Mouse (Mus musculus): Measurements from ENCODE around the gene Agpat4. TPM values are rescaled to one million over a fixed set of nuclear protein-coding genes. Genes with fewer than 3 reads are reported as not detected.

Gene Agpat4
- polyA plus RNA-seq, 1 experiment from 2014 or later = 5.8 TPM

GRCm38 (mm10) chr17:12184283-12184682 is 65.8 kb downstream of the Agpat4 start:
- no peak for ATAC-seq
- H3K4me2 ChIP-seq (replicated peaks; ENCODE audit: low read depth) = no peak overlapping the region
- no peaks in the 10 kb centered on the region for H3K4me1 ChIP-seq (replicated peaks; ENCODE audit: control insufficient read depth, insufficient read depth, low read length)
- WGBS = 65% methylated on average over 8 of the region's 8 CpGs
- no peak overlapping the region for H3K27ac ChIP-seq (ENCODE audit: low read depth, low read length)
- H3K4me3 ChIP-seq (ENCODE audit: low read depth, low read length) = no peak overlapping the region
- H3K9ac ChIP-seq (ENCODE audit: low read depth, low read length) = no peak overlapping the region
- TF ChIP-seq CTCF (IDR thresholded peaks at IDR 0.05; ENCODE audit: low read depth) = no peak
- no peaks in the 10 kb centered on the region for H3K27me3 ChIP-seq (replicated peaks; ENCODE audit: control insufficient read depth, insufficient read depth, low read length)
- H3K36me3 ChIP-seq (ENCODE audit: control insufficient read depth, insufficient read depth) = no peaks in the 10 kb centered on the region
- H3K9me3 ChIP-seq (ENCODE audit: control insufficient read depth) = no peaks in the 10 kb centered on the region

DNA sequence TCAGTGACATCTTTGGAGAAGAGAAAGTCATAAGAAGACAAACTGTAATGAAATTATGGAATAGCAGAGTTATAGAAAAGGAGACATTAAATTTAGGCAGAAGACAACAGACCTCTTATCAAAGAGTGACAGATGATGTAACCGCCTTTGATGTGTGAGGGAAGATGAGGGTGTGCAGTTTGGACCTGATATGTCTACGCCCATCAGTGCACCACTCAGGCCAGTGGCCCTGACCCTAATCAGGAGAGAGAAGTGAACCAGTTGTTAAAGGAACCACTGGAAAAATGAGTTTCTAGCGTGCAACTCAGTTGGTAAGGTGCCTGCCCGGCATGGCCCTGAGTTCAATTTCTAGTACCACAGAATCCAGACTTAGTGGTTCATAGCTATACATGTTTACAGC is 67.4 kb downstream of the Agpat4 start:
- no peak overlapping the region for H3K27ac ChIP-seq (ENCODE audit: low read depth, low read length)
- no peaks in the 10 kb centered on the region for H3K4me1 ChIP-seq (replicated peaks; ENCODE audit: control insufficient read depth, insufficient read depth, low read length)
- no peaks in the 10 kb centered on the region for H3K27me3 ChIP-seq (replicated peaks; ENCODE audit: control insufficient read depth, insufficient read depth, low read length)
- H3K9ac ChIP-seq (ENCODE audit: low read depth, low read length) = no peak overlapping the region
- H3K4me2 ChIP-seq (replicated peaks; ENCODE audit: low read depth) = no peak overlapping the region
- 92% methylated on average over 4 of the region's 4 CpGs for WGBS
- no peak overlapping the region for H3K4me3 ChIP-seq (ENCODE audit: low read depth, low read length)
- TF ChIP-seq CTCF (IDR thresholded peaks at IDR 0.05; ENCODE audit: low read depth) = no peak
- ATAC-seq = no peak
- no peaks in the 10 kb centered on the region for H3K9me3 ChIP-seq (ENCODE audit: control insufficient read depth)
- H3K36me3 ChIP-seq (ENCODE audit: control insufficient read depth, insufficient read depth) = no peaks in the 10 kb centered on the region

- Histone ChIP-seq H3K9me3 (ENCODE audit: control insufficient read depth) (no peaks in the 10 kb centered on the region), H3K27me3 (replicated peaks; ENCODE audit: control insufficient read depth, insufficient read depth, low read length) (no peaks in the 10 kb centered on the region), H3K4me1 (replicated peaks; ENCODE audit: control insufficient read depth, insufficient read depth, low read length) (no peaks in the 10 kb centered on the region), H3K4me2 (replicated peaks; ENCODE audit: low read depth) (no peak overlapping the region), H3K9ac (ENCODE audit: low read depth, low read length) (no peak overlapping the region), H3K4me3 (ENCODE audit: low read depth, low read length) (no peak overlapping the region), H3K36me3 (ENCODE audit: control insufficient read depth, insufficient read depth) (no peaks in the 10 kb centered on the region), H3K27ac (ENCODE audit: low read depth, low read length) (no peak overlapping the region)
- no peak for TF ChIP-seq CTCF (IDR thresholded peaks at IDR 0.05; ENCODE audit: low read depth)
- ATAC-seq = no peak
- WGBS = 80% methylated on average over 3 of the region's 3 CpGs
Measured at GRCm38 (mm10) chr17:12186341-12186740, 67.8 kb downstream of the Agpat4 start.

- Histone ChIP-seq H3K9me3 (ENCODE audit: control insufficient read depth) (no peaks in the 10 kb centered on the region), H3K4me1 (replicated peaks; ENCODE audit: control insufficient read depth, insufficient read depth, low read length) (no peaks in the 10 kb centered on the region), H3K36me3 (ENCODE audit: control insufficient read depth, insufficient read depth) (no peaks in the 10 kb centered on the region), H3K27ac (ENCODE audit: low read depth, low read length) (no peak overlapping the region), H3K27me3 (replicated peaks; ENCODE audit: control insufficient read depth, insufficient read depth, low read length) (no peaks in the 10 kb centered on the region), H3K4me2 (replicated peaks; ENCODE audit: low read depth) (no peak overlapping the region), H3K4me3 (ENCODE audit: low read depth, low read length) (no peak overlapping the region), H3K9ac (ENCODE audit: low read depth, low read length) (no peak overlapping the region)
- no peak for TF ChIP-seq CTCF (IDR thresholded peaks at IDR 0.05; ENCODE audit: low read depth)
- 33% methylated on average over 1 of the region's 1 CpGs for WGBS
- no peak for ATAC-seq
Measured at GRCm38 (mm10) chr17:12187782-12188181, 69.3 kb downstream of the Agpat4 start.

GRCm38 (mm10) chr17:12195137-12195536 is 76.6 kb downstream of the Agpat4 start:
- H3K4me2 ChIP-seq (replicated peaks; ENCODE audit: low read depth) = peak overlapping the region; percentile 33
- H3K27ac ChIP-seq (ENCODE audit: low read depth, low read length) = peak overlapping the region; percentile 67
- ATAC-seq = peak; percentile 77
- peaks cover 10% of the 10 kb centered on the region for H3K4me1 ChIP-seq (replicated peaks; ENCODE audit: control insufficient read depth, insufficient read depth, low read length)
- no peaks in the 10 kb centered on the region for H3K36me3 ChIP-seq (ENCODE audit: control insufficient read depth, insufficient read depth)
- H3K4me3 ChIP-seq (ENCODE audit: low read depth, low read length) = no peak overlapping the region
- H3K9me3 ChIP-seq (ENCODE audit: control insufficient read depth) = no peaks in the 10 kb centered on the region
- 15% methylated on average over 5 of the region's 5 CpGs for WGBS
- no peak overlapping the region for H3K9ac ChIP-seq (ENCODE audit: low read depth, low read length)
- H3K27me3 ChIP-seq (replicated peaks; ENCODE audit: control insufficient read depth, insufficient read depth, low read length) = no peaks in the 10 kb centered on the region
- TF ChIP-seq CTCF (IDR thresholded peaks at IDR 0.05; ENCODE audit: low read depth) = no peak

DNA sequence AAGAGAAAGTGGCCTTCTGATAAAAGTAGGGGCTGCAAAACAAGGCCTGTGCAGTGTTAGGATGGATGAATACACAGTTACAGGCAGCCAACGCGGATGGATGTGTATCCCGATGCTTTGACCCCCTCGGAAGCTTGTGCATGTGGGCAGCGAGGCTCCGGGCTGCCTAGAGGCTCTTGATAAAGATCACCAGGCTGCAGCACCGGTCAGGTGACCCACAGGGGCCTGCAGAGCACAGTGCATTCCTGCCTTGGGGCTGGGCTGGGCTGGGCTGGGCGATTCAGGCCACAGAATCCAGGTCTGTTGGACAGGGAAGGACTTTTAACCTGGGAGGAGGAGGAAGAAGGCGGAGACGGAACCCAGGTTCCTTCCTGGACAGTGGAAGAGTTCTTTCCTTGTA is 77.1 kb downstream of the Agpat4 start:
- WGBS = 20% methylated on average over 10 of the region's 10 CpGs
- ATAC-seq = peak; percentile 87

DNA sequence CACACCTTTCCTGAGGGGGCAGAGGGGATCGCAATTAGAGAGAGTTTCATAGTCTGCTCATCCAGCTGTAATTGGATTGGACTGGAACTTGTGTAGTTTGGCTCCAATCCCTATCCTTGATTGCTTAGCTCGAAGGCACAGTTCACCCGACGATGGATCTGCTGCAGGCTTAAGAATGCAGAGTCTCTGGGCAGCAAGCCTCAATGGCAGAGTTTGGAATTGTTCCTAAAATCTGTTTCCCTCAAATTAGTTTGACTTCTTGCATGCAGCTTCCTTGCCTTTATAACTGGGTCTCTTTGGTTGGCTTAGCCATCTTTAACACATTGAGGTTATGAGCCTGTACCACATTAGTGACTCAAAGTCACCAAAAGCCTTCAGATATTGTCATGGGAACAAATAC is 81.4 kb downstream of the Agpat4 start:
- H3K4me1 ChIP-seq (replicated peaks; ENCODE audit: control insufficient read depth, insufficient read depth, low read length) = peaks cover 17% of the 10 kb centered on the region
- no peak for ATAC-seq
- no peaks in the 10 kb centered on the region for H3K9me3 ChIP-seq (ENCODE audit: control insufficient read depth)
- no peak for TF ChIP-seq CTCF (IDR thresholded peaks at IDR 0.05; ENCODE audit: low read depth)
- H3K9ac ChIP-seq (ENCODE audit: low read depth, low read length) = no peak overlapping the region
- 78% methylated on average over 4 of the region's 4 CpGs for WGBS
- no peaks in the 10 kb centered on the region for H3K27me3 ChIP-seq (replicated peaks; ENCODE audit: control insufficient read depth, insufficient read depth, low read length)
- no peaks in the 10 kb centered on the region for H3K36me3 ChIP-seq (ENCODE audit: control insufficient read depth, insufficient read depth)
- H3K4me2 ChIP-seq (replicated peaks; ENCODE audit: low read depth) = no peak overlapping the region
- H3K4me3 ChIP-seq (ENCODE audit: low read depth, low read length) = no peak overlapping the region
- no peak overlapping the region for H3K27ac ChIP-seq (ENCODE audit: low read depth, low read length)

More for the DNA sequence above, 77.1 kb downstream of the Agpat4 start:
- no peaks in the 10 kb centered on the region for H3K9me3 ChIP-seq (ENCODE audit: control insufficient read depth)
- no peaks in the 10 kb centered on the region for H3K36me3 ChIP-seq (ENCODE audit: control insufficient read depth, insufficient read depth)
- TF ChIP-seq CTCF (IDR thresholded peaks at IDR 0.05; ENCODE audit: low read depth) = no peak
- no peaks in the 10 kb centered on the region for H3K27me3 ChIP-seq (replicated peaks; ENCODE audit: control insufficient read depth, insufficient read depth, low read length)
- no peak overlapping the region for H3K9ac ChIP-seq (ENCODE audit: low read depth, low read length)
- peak overlapping the region; percentile 67 for H3K27ac ChIP-seq (ENCODE audit: low read depth, low read length)
- peak overlapping the region; percentile 33 for H3K4me2 ChIP-seq (replicated peaks; ENCODE audit: low read depth)
- no peak overlapping the region for H3K4me3 ChIP-seq (ENCODE audit: low read depth, low read length)
- peaks cover 10% of the 10 kb centered on the region for H3K4me1 ChIP-seq (replicated peaks; ENCODE audit: control insufficient read depth, insufficient read depth, low read length)
